Mouse (Mus musculus) stomach, embryonic 15.5 days (tissue): ENCODE results near the gene Cry1. TPM values are rescaled to one million over a fixed set of nuclear protein-coding genes. Genes with fewer than 3 reads are reported as not detected.
A peak's percentile ranks its signal among the peaks of the same experiment; 100 is the strongest.

Experiments used
- ATAC-seq: fragments of 200-750 bp; cut with Nextera tagmentation; 2 replicates; pipeline ENCODE4 v1.8.0; 2017; ENCODE audit warnings: low read depth, moderate number of reproducible peaks, moderate TSS enrichment; ENCODE audit not compliant: insufficient read depth, low FRiP score
- H3K27ac ChIP-seq: fragments of 300-500 bp; sonication (generic); 2 replicates; pipeline ENCODE4 v1.5.1; 2015; ENCODE audit warnings: mild to moderate bottlenecking, inconsistent platforms
- H3K27me3 ChIP-seq: fragments of 300-500 bp; sonication (generic); replicated peaks from 2 replicates; pipeline ENCODE4 v1.6.1; 2015; ENCODE audit warnings: inconsistent platforms
- H3K36me3 ChIP-seq: fragments of 300-500 bp; sonication (generic); 2 replicates; pipeline ENCODE4 v1.6.1; 2015; ENCODE audit warnings: inconsistent platforms
- H3K4me1 ChIP-seq: fragments of 300-500 bp; sonication (generic); 2 replicates; pipeline ENCODE4 v1.6.1; 2015; ENCODE audit warnings: inconsistent platforms
- H3K4me2 ChIP-seq: fragments of 300-500 bp; sonication (generic); 2 replicates; pipeline ENCODE4 v1.6.1; 2015; ENCODE audit warnings: mild to moderate bottlenecking, inconsistent platforms
- H3K4me3 ChIP-seq: fragments of 300-500 bp; sonication (generic); replicated peaks from 2 replicates; pipeline ENCODE4 v1.5.1; 2015; ENCODE audit warnings: inconsistent platforms
- H3K9ac ChIP-seq: fragments of 300-500 bp; sonication (generic); 2 replicates; pipeline ENCODE4 v1.6.1; 2015; ENCODE audit warnings: inconsistent platforms
- H3K9me3 ChIP-seq: fragments of 300-500 bp; sonication (generic); 2 replicates; pipeline ENCODE4 v1.6.1; 2016; ENCODE audit warnings: inconsistent platforms
- WGBS: fragments of 180-500 bp; shearing (Covaris S2); methylation state at CpG from one replicate; pipeline ENCODE4 v1.1.7; 2015; 5-methylcytosine and 5-hydroxymethylcytosine counted together
- polyA plus RNA-seq: library from polyadenylated mRNA; unstranded; fragments of >200 nt; fragmentation: Nextera tagmentation; extraction: Ambion mirVana; gene quantifications from 2 replicates; pipeline ENCODE4 v1.2.1, GENCODE M21; 2015

The Cry1 gene
- polyA plus RNA-seq, 1 experiment from 2014 or later, result 26.0 TPM

- no peak overlapping the region for H3K9ac ChIP-seq
- no peaks in the 10 kb centered on the region for H3K27me3 ChIP-seq
- ATAC-seq, result no peak
- 88% methylated on average over 7 of the region's 7 CpGs for WGBS
- H3K4me2 ChIP-seq, result no peak overlapping the region
- H3K27ac ChIP-seq, result no peak overlapping the region
- H3K36me3 ChIP-seq, result no peaks in the 10 kb centered on the region
- no peaks in the 10 kb centered on the region for H3K9me3 ChIP-seq
- H3K4me1 ChIP-seq, result no peaks in the 10 kb centered on the region
- no peak overlapping the region for H3K4me3 ChIP-seq
Observed at GRCm38 (mm10) chr10:85157451-85157850, 27.4 kb downstream of the Cry1 start.

GRCm38 (mm10) chr10:85154195-85154594, 30.7 kb downstream of the Cry1 start:
- Histone ChIP-seq H3K4me1 (no peaks in the 10 kb centered on the region), H3K27me3 (no peaks in the 10 kb centered on the region), H3K4me3 (no peak overlapping the region), H3K27ac (no peak overlapping the region), H3K4me2 (no peak overlapping the region), H3K36me3 (no peaks in the 10 kb centered on the region), H3K9me3 (no peaks in the 10 kb centered on the region), H3K9ac (no peak overlapping the region)
- WGBS, result 10% methylated on average over 2 of the region's 2 CpGs
- ATAC-seq, result no peak

GRCm38 (mm10) chr10:85149226-85149625, 35.6 kb downstream of the Cry1 start:
- no peak overlapping the region for H3K9ac ChIP-seq
- WGBS, result 88% methylated on average over 5 of the region's 5 CpGs
- H3K9me3 ChIP-seq, result no peaks in the 10 kb centered on the region

GRCm38 (mm10) chr10:85146282-85146681, 38.6 kb downstream of the Cry1 start:
- no peak overlapping the region for H3K4me3 ChIP-seq
- 87% methylated on average over 14 of the region's 14 CpGs for WGBS
- peaks cover 13% of the 10 kb centered on the region; the same call in 1 of the 2 replicates for H3K36me3 ChIP-seq
- no peaks in the 10 kb centered on the region for H3K4me1 ChIP-seq
- no peak for ATAC-seq
- H3K27ac ChIP-seq, result no peak overlapping the region
- H3K27me3 ChIP-seq, result no peaks in the 10 kb centered on the region
- H3K9ac ChIP-seq, result no peak overlapping the region
- no peaks in the 10 kb centered on the region for H3K9me3 ChIP-seq
- H3K4me2 ChIP-seq, result no peak overlapping the region

More at GRCm38 (mm10) chr10:85149226-85149625, 35.6 kb downstream of the Cry1 start:
- H3K4me3 ChIP-seq, result no peak overlapping the region
- H3K36me3 ChIP-seq, result peaks cover 9% of the 10 kb centered on the region; the same call in 1 of the 2 replicates
- no peak for ATAC-seq
- no peaks in the 10 kb centered on the region for H3K27me3 ChIP-seq
- no peak overlapping the region for H3K27ac ChIP-seq
- H3K4me1 ChIP-seq, result no peaks in the 10 kb centered on the region
- H3K4me2 ChIP-seq, result no peak overlapping the region

GRCm38 (mm10) chr10:85141465-85141864, 43.4 kb downstream of the Cry1 start:
- H3K27me3 ChIP-seq, result no peaks in the 10 kb centered on the region
- H3K27ac ChIP-seq, result no peak overlapping the region
- H3K9ac ChIP-seq, result no peak overlapping the region
- no peaks in the 10 kb centered on the region for H3K4me1 ChIP-seq
- no peak overlapping the region for H3K4me2 ChIP-seq
- peaks cover 11% of the 10 kb centered on the region; the same call in 1 of the 2 replicates for H3K36me3 ChIP-seq
- H3K4me3 ChIP-seq, result no peak overlapping the region
- ATAC-seq, result no peak
- 53% methylated on average over 9 of the region's 9 CpGs for WGBS
- no peaks in the 10 kb centered on the region for H3K9me3 ChIP-seq

GRCm38 (mm10) chr10:85136573-85136972, 48.3 kb downstream of the Cry1 start:
- Histone ChIP-seq H3K4me1 (no peaks in the 10 kb centered on the region), H3K27ac (no peak overlapping the region), H3K9ac (no peak overlapping the region), H3K4me2 (no peak overlapping the region), H3K9me3 (no peaks in the 10 kb centered on the region), H3K27me3 (no peaks in the 10 kb centered on the region), H3K4me3 (no peak overlapping the region), H3K36me3 (0 out of 2 replicates have a peak, but pooled peaks cover 4% of the 10 kb centered on the region)
- 76% methylated on average over 6 of the region's 6 CpGs for WGBS
- ATAC-seq, result no peak

- ATAC-seq, result no peak
- no peaks in the 10 kb centered on the region for H3K27me3 ChIP-seq
- 0 out of 2 replicates have a peak, but pooled peaks cover 4% of the 10 kb centered on the region for H3K36me3 ChIP-seq
- H3K4me1 ChIP-seq, result peaks cover 4% of the 10 kb centered on the region
- no peak overlapping the region for H3K27ac ChIP-seq
- H3K9ac ChIP-seq, result no peak overlapping the region
- peak overlapping the region; percentile 70 for H3K4me2 ChIP-seq
- H3K9me3 ChIP-seq, result no peaks in the 10 kb centered on the region
- H3K4me3 ChIP-seq, result peak overlapping the region; percentile 59
- 16% methylated on average over 7 of the region's 7 CpGs for WGBS
Observed at GRCm38 (mm10) chr10:85128453-85128852, 56.4 kb downstream of the Cry1 start.

GRCm38 (mm10) chr10:85127395-85128287, 57.2 kb downstream of the Cry1 start, which contains the start of gene Mterf2:
TSS of gene Mterf2 (minus strand) at chr10:85128027.
- Histone ChIP-seq H3K4me1 (peaks cover 4% of the 10 kb centered on the region), H3K27ac (no peak within 1 kb of the TSS), H3K4me3 (peak within 1 kb of the TSS; percentile 59), H3K4me2 (peak within 1 kb of the TSS; percentile 70), H3K36me3 (0 out of 2 replicates have a peak, but pooled peaks cover 4% of the 10 kb centered on the region), H3K9ac (0 out of 2 replicates have a peak within 1 kb of the TSS, but pooled peaks have one; percentile 10), H3K9me3 (no peaks in the 10 kb centered on the region), H3K27me3 (no peaks in the 10 kb centered on the region)
- WGBS, result 7% methylated on average over 20 of the region's 20 CpGs
- ATAC-seq, result peak; percentile 100

- no peak for ATAC-seq
- WGBS, result 83% methylated on average over 13 of the region's 13 CpGs
- H3K4me3 ChIP-seq, result no peak overlapping the region
- H3K27me3 ChIP-seq, result no peaks in the 10 kb centered on the region
- H3K9me3 ChIP-seq, result no peaks in the 10 kb centered on the region
- H3K27ac ChIP-seq, result no peak overlapping the region
- peaks cover 10% of the 10 kb centered on the region; the same call in 1 of the 2 replicates for H3K36me3 ChIP-seq
- H3K4me1 ChIP-seq, result peaks cover 4% of the 10 kb centered on the region
- H3K4me2 ChIP-seq, result no peak overlapping the region
- no peak overlapping the region for H3K9ac ChIP-seq
Observed at GRCm38 (mm10) chr10:85125184-85125583, 59.7 kb downstream of the Cry1 start.

- WGBS, result 80% methylated on average over 4 of the region's 4 CpGs
- H3K4me2 ChIP-seq, result no peak overlapping the region
Observed at GRCm38 (mm10) chr10:85114409-85114808, 70.5 kb downstream of the Cry1 start.

GRCm38 (mm10) chr10:85103085-85103885, 81.6 kb downstream of the Cry1 start:
- Histone ChIP-seq H3K4me2 (peak overlapping the region; percentile 86), H3K9me3 (no peaks in the 10 kb centered on the region), H3K4me3 (peak overlapping the region; percentile 98), H3K36me3 (no peaks in the 10 kb centered on the region), H3K9ac (peak overlapping the region; percentile 95), H3K27me3 (no peaks in the 10 kb centered on the region), H3K4me1 (no peaks in the 10 kb centered on the region), H3K27ac (peak overlapping the region; percentile 88)
- peak; percentile 41; the same call in 1 of the 2 replicates for ATAC-seq
- WGBS, result 1% methylated on average over 34 of the region's 34 CpGs

More at GRCm38 (mm10) chr10:85114409-85114808, 70.5 kb downstream of the Cry1 start:
- Histone ChIP-seq H3K9ac (no peak overlapping the region), H3K9me3 (no peaks in the 10 kb centered on the region), H3K27ac (no peak overlapping the region), H3K27me3 (no peaks in the 10 kb centered on the region), H3K36me3 (peaks cover 12% of the 10 kb centered on the region), H3K4me3 (no peak overlapping the region), H3K4me1 (no peaks in the 10 kb centered on the region)
- no peak for ATAC-seq
